Mouse (Mus musculus) midbrain, embryonic 11.5 days (tissue): ENCODE data around the gene Cmtm3. TPM values are rescaled to one million over a fixed set of nuclear protein-coding genes. Genes with fewer than 3 reads are reported as not detected.
"Not testable (repeated sequence)": the region's sequence is repeated elsewhere in the genome, so short reads cannot be mapped to it uniquely, and the experiment has no call there.

ENCODE experiments used
- ATAC-seq: fragments of 200-750 bp; cut with Nextera tagmentation; 2 replicates; pipeline ENCODE4 v1.8.0; 2017; ENCODE audit warnings: moderate TSS enrichment, moderate library complexity; ENCODE audit not compliant: low FRiP score
- DNase-seq: peaks from one replicate; pipeline ENCODE4 v3.0.0; 2015; ENCODE audit warnings: low spot score; ENCODE audit errors: missing footprints
- H3K27ac ChIP-seq: fragments of 300-500 bp; sonication (generic); 2 replicates; pipeline ENCODE4 v1.5.1; 2014; ENCODE audit warnings: low read depth, low read length
- H3K27me3 ChIP-seq: fragments of 300-500 bp; sonication (generic); 2 replicates; pipeline ENCODE4 v1.6.1; 2014; ENCODE audit warnings: mild to moderate bottlenecking, low read length, moderate library complexity, mixed read lengths; ENCODE audit not compliant: control insufficient read depth, insufficient read depth
- H3K36me3 ChIP-seq: fragments of 300-500 bp; sonication (generic); 2 replicates; pipeline ENCODE4 v1.6.1; 2014; ENCODE audit warnings: mild to moderate bottlenecking, low read length, moderate library complexity, mixed read lengths; ENCODE audit not compliant: control insufficient read depth, insufficient read depth
- H3K4me1 ChIP-seq: fragments of 300-500 bp; sonication (generic); 2 replicates; pipeline ENCODE4 v1.6.1; 2014; ENCODE audit warnings: low read length; ENCODE audit not compliant: control insufficient read depth, insufficient read depth
- H3K4me2 ChIP-seq: fragments of 300-500 bp; sonication (generic); 2 replicates; pipeline ENCODE4 v1.6.1; 2014; ENCODE audit warnings: mild to moderate bottlenecking, moderate library complexity
- H3K4me3 ChIP-seq: fragments of 300-500 bp; sonication (generic); 2 replicates; pipeline ENCODE4 v1.5.1; 2014; ENCODE audit warnings: low read depth, low read length
- H3K9ac ChIP-seq: fragments of 300-500 bp; sonication (generic); 2 replicates; pipeline ENCODE4 v1.6.1; 2014; ENCODE audit warnings: low read length
- H3K9me3 ChIP-seq: fragments of 300-500 bp; sonication (generic); 2 replicates; pipeline ENCODE4 v1.6.1; 2016; ENCODE audit warnings: low read length; ENCODE audit not compliant: control insufficient read depth
- WGBS: fragments of 180-500 bp; shearing (Covaris S2); extraction: QIAGEN DNeasy Blood & Tissue Kit; methylation state at CpG from one replicate; pipeline ENCODE4 v1.1.7; 2014; 5-methylcytosine and 5-hydroxymethylcytosine counted together
- polyA plus RNA-seq: library from polyadenylated mRNA; unstranded; fragments of >200 nt; fragmentation: Nextera tagmentation; extraction: Ambion mirVana; gene quantifications from 2 replicates; pipeline ENCODE4 v1.2.1, GENCODE M21; 2014

The Cmtm3 gene
- polyA plus RNA-seq, 1 experiment from 2014 or later, result 74.3 TPM

GRCm38 (mm10) chr8:104313311-104313710 is 25.9 kb upstream of the Cmtm3 start:
- Histone ChIP-seq H3K27ac (no peak overlapping the region), H3K27me3 (no peaks in the 10 kb centered on the region), H3K36me3 (no peaks in the 10 kb centered on the region), H3K4me1 (no peaks in the 10 kb centered on the region), H3K9ac (no peak overlapping the region), H3K4me3 (no peak overlapping the region), H3K9me3 (no peaks in the 10 kb centered on the region), H3K4me2 (no peak overlapping the region)
- WGBS, result 75% methylated on average over 4 of the region's 4 CpGs
- DNase-seq, result no peak
- no peak for ATAC-seq

- not testable (repeated sequence) for H3K36me3 ChIP-seq, H3K27me3 ChIP-seq, H3K9ac ChIP-seq, H3K4me3 ChIP-seq, H3K27ac ChIP-seq, H3K4me2 ChIP-seq, H3K9me3 ChIP-seq, H3K4me1 ChIP-seq, ATAC-seq, DNase-seq
- 87% methylated on average over 9 of the region's 11 CpGs for WGBS
Observed at GRCm38 (mm10) chr8:104321267-104321666, 17.9 kb upstream of the Cmtm3 start, which contains the start of gene Gm11020. TSS of gene Gm11020 (plus strand) at chr8:104321567.

GRCm38 (mm10) chr8:104321930-104322329 is 17.3 kb upstream of the Cmtm3 start, which contains the start of gene Cmtm2b:
TSS of gene Cmtm2b (plus strand) at chr8:104322230.
- not testable (repeated sequence) for H3K4me2 ChIP-seq, H3K4me3 ChIP-seq, H3K4me1 ChIP-seq, H3K27ac ChIP-seq, H3K9ac ChIP-seq, H3K9me3 ChIP-seq, H3K27me3 ChIP-seq, ATAC-seq, DNase-seq, H3K36me3 ChIP-seq
- 87% methylated on average over 12 of the region's 12 CpGs for WGBS

GRCm38 (mm10) chr8:104332665-104333631 is 6.3 kb upstream of the Cmtm3 start:
- Histone ChIP-seq H3K9ac (no peak overlapping the region), H3K4me1 (no peaks in the 10 kb centered on the region), H3K27me3 (no peaks in the 10 kb centered on the region), H3K9me3 (no peaks in the 10 kb centered on the region), H3K27ac (no peak overlapping the region), H3K4me3 (no peak overlapping the region), H3K36me3 (no peaks in the 10 kb centered on the region), H3K4me2 (no peak overlapping the region)
- DNase-seq (no peak), ATAC-seq (no peak)
- WGBS, result 82% methylated on average over 5 of the region's 5 CpGs

GRCm38 (mm10) chr8:104333786-104334185 is 5.4 kb upstream of the Cmtm3 start:
- H3K36me3 ChIP-seq, result no peaks in the 10 kb centered on the region
- H3K9me3 ChIP-seq, result no peaks in the 10 kb centered on the region
- DNase-seq (no peak), ATAC-seq (no peak)
- no peak overlapping the region for H3K4me3 ChIP-seq
- H3K27ac ChIP-seq, result no peak overlapping the region
- 81% methylated on average over 5 of the region's 5 CpGs for WGBS
- H3K9ac ChIP-seq, result no peak overlapping the region
- H3K4me2 ChIP-seq, result no peak overlapping the region
- H3K4me1 ChIP-seq, result no peaks in the 10 kb centered on the region
- H3K27me3 ChIP-seq, result no peaks in the 10 kb centered on the region

GRCm38 (mm10) chr8:104334196-104334595 is 5.0 kb upstream of the Cmtm3 start:
- Histone ChIP-seq H3K9ac (no peak overlapping the region), H3K9me3 (no peaks in the 10 kb centered on the region), H3K27ac (no peak overlapping the region), H3K4me3 (no peak overlapping the region), H3K27me3 (no peaks in the 10 kb centered on the region), H3K36me3 (no peaks in the 10 kb centered on the region), H3K4me2 (no peak overlapping the region), H3K4me1 (no peaks in the 10 kb centered on the region)
- no peak for DNase-seq
- 77% methylated on average over 1 of the region's 1 CpGs for WGBS
- ATAC-seq, result no peak

GRCm38 (mm10) chr8:104336806-104337205 is 2.4 kb upstream of the Cmtm3 start:
- DNase-seq (no peak), ATAC-seq (no peak)
- Histone ChIP-seq H3K4me3 (no peak overlapping the region), H3K36me3 (no peaks in the 10 kb centered on the region), H3K9me3 (no peaks in the 10 kb centered on the region), H3K27ac (no peak overlapping the region), H3K27me3 (no peaks in the 10 kb centered on the region), H3K4me2 (no peak overlapping the region), H3K4me1 (no peaks in the 10 kb centered on the region; the same call in 1 of the 2 replicates), H3K9ac (no peak overlapping the region)
- 85% methylated on average over 1 of the region's 1 CpGs for WGBS

- Histone ChIP-seq H3K9me3 (no peaks in the 10 kb centered on the region), H3K36me3 (no peaks in the 10 kb centered on the region), H3K4me3 (no peak overlapping the region), H3K4me1 (no peaks in the 10 kb centered on the region; the same call in 1 of the 2 replicates), H3K27me3 (no peaks in the 10 kb centered on the region), H3K4me2 (no peak overlapping the region), H3K27ac (no peak overlapping the region), H3K9ac (no peak overlapping the region)
- 53% methylated on average over 3 of the region's 3 CpGs for WGBS
- DNase-seq, result no peak
- no peak for ATAC-seq
Observed at GRCm38 (mm10) chr8:104337890-104338289, 1.3 kb upstream of the Cmtm3 start.

- no peak overlapping the region for H3K27ac ChIP-seq
- peak overlapping the region; percentile 55 for H3K4me3 ChIP-seq
- H3K4me1 ChIP-seq, result no peaks in the 10 kb centered on the region; the same call in 1 of the 2 replicates
- no peaks in the 10 kb centered on the region for H3K36me3 ChIP-seq
- peak; percentile 10 for ATAC-seq
- no peaks in the 10 kb centered on the region for H3K9me3 ChIP-seq
- H3K27me3 ChIP-seq, result no peaks in the 10 kb centered on the region
- no peak for DNase-seq
- under 1% methylated on average over 6 of the region's 6 CpGs for WGBS
- H3K4me2 ChIP-seq, result peak overlapping the region; percentile 76
- peak overlapping the region; percentile 80 for H3K9ac ChIP-seq
Observed at GRCm38 (mm10) chr8:104339983-104340232, 698 bp downstream of the Cmtm3 start.
